Mouse (Mus musculus): ENCODE data around the gene Olfr1418. TPM values are rescaled to one million over a fixed set of nuclear protein-coding genes. Genes with fewer than 3 reads are reported as not detected.

Olfr1418 gene
- total RNA-seq, 2 experiments from 2014 or later, result not detected

GRCm38 (mm10) chr19:11811688-11812365 lies 49.0 kb downstream of the Olfr1418 start:
- ATAC-seq (replicated peaks; ENCODE audit: poor library complexity, severe bottlenecking), result peak; percentile 20

- ATAC-seq (replicated peaks; ENCODE audit: poor library complexity, severe bottlenecking), result no peak
Measured at GRCm38 (mm10) chr19:11810856-11811255, 50.0 kb downstream of the Olfr1418 start.

DNA sequence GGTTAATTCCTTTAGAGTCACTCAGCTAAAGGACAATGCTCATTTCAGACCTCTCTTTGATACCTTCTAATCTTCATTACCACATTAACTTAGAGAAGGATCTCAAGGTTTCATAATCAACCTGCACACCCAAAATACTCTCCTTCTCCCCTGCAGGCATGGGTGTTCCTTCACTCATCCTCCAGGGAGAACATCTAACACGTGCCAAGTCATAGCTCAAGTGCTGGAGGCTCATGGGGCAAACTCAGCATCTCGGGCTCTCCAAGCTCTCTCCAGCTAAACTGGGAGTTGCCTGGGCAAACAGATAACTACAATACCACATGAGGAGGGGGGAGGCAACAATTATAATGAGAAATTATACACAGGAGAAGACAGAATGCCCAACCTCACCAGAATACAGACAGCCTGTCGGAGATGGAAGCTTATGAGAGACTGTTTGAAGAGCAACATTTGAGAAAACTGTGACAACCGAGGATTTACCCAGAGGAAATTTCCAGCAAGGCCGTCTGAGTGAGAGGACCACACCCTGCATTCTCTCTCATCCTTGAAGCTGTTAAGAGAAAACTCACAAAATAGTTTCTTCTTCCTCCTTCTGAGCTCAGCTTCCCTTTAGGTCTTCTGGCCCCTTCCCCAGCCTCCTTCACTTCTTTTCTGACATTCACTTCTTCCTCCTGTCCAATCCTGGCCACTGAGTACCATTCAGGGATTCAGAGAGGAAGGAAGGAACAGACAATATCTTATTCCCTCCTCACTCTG lies 50.7 kb downstream of the Olfr1418 start:
- ATAC-seq (replicated peaks; ENCODE audit: poor library complexity, severe bottlenecking), result no peak

DNA sequence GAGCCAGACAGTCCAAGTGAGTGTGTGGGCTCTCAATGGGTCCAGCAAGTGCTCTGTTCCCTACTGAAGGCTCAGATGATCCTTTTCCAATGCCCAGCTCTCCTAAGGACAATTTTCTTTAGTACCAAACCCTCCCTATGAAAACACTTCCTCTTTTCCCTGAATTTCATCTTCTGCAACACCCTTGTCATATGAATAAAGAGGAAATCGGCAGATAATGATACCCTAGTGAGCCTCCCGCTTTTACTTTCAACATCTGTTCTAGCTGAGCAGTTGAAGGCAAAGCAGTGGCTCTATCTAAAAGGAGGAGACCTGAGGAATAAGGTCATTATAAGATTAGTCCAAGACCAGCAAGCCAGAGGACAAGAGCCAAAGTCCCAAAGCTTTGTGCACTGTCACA lies 52.4 kb downstream of the Olfr1418 start:
- peak; percentile 36 for ATAC-seq (replicated peaks; ENCODE audit: poor library complexity, severe bottlenecking)

DNA sequence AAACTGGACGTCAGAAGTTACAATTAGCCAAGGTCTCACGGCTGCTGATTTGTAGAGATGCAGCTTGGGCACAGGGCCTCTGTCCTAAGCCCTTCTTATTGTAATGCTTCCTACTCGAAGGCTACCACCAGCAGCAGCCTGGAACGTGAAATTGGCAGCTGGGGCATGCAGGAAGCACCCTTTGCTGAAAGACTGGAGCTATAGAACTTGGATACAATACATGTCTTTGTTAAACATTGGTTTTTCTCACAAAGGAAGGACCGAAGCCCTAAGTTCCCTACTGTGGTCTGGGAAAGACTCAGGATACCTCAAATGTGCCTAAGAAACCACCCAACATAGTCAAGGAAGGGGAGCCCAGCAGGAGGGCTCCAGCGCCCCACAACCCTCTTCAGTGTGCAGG lies 53.0 kb downstream of the Olfr1418 start:
- ATAC-seq (replicated peaks; ENCODE audit: poor library complexity, severe bottlenecking), result no peak

GRCm38 (mm10) chr19:11807251-11807650 lies 53.6 kb downstream of the Olfr1418 start:
- peak; percentile 74 for ATAC-seq (replicated peaks; ENCODE audit: poor library complexity, severe bottlenecking)

DNA sequence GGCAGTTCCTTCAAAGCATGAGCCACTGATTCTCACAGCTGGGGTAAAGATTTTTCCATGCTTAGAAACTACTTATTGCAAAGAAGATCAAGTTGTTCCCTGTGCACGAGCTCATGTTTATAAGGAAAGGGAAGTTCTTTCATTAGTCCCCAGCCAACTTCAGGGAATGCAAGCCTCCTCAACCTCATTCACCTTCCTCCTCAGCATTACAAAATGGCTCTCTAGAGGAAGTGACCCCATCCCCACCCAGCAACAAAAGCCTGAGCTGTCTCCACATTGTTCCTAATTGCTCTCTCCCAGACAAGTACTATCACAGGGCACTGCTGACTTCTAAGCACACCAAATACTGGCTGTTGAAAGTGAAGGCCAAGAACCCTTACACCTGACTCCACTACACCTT lies 56.4 kb downstream of the Olfr1418 start:
- peak; percentile 61 for ATAC-seq (replicated peaks; ENCODE audit: poor library complexity, severe bottlenecking)

Other genes with a start within 250 kb of the Olfr1418 start
- gene Ms4a2, start 237.3 kb downstream of the Olfr1418 start, total RNA-seq (2014; fragmentation: Nextera tagmentation), result 21.5 and 44.3 TPM in 2 replicates
- 35.0 and 40.7 TPM in 2 replicates for gene Ms4a2, start 237.3 kb downstream of the Olfr1418 start, total RNA-seq (2017)
- gene Ms4a3, start 220.2 kb downstream of the Olfr1418 start, total RNA-seq (2014; fragmentation: Nextera tagmentation), result 1,080 and 1,135 TPM in 2 replicates
- gene Ms4a3, start 220.2 kb downstream of the Olfr1418 start, total RNA-seq (2017), result 1,013 and 1,248 TPM in 2 replicates
- gene Oosp2, start 200.5 kb downstream of the Olfr1418 start, total RNA-seq (2014; fragmentation: Nextera tagmentation), result 5.0 TPM in 1 of 2 replicates, not detected in the other
- 1.3 TPM in 1 of 2 replicates, not detected in the other for gene Oosp2, start 200.5 kb downstream of the Olfr1418 start, total RNA-seq (2017)
- 4.7 and 15.8 TPM in 2 replicates for gene Oosp1, start 169.9 kb downstream of the Olfr1418 start, total RNA-seq (2014; fragmentation: Nextera tagmentation)
- gene Oosp1, start 169.9 kb downstream of the Olfr1418 start, total RNA-seq (2017), result 5.1 and 11.9 TPM in 2 replicates
- not detected in 2 replicates for gene Oosp3, start 164.0 kb downstream of the Olfr1418 start, total RNA-seq (2014; fragmentation: Nextera tagmentation)
- not detected in 2 replicates for gene Oosp3, start 164.0 kb downstream of the Olfr1418 start, total RNA-seq (2017)
- gene Gif, start 113.5 kb downstream of the Olfr1418 start, total RNA-seq (2014; fragmentation: Nextera tagmentation), result not detected in 2 replicates
- gene Gif, start 113.5 kb downstream of the Olfr1418 start, total RNA-seq (2017), result not detected in 2 replicates
- gene Mrpl16, start 90.7 kb downstream of the Olfr1418 start, total RNA-seq (2014; fragmentation: Nextera tagmentation), result 76.7 and 90.4 TPM in 2 replicates
- 103 and 113 TPM in 2 replicates for gene Mrpl16, start 90.7 kb downstream of the Olfr1418 start, total RNA-seq (2017)
- gene Stx3, start 41.7 kb downstream of the Olfr1418 start, total RNA-seq (2014; fragmentation: Nextera tagmentation), result 11.3 and 12.2 TPM in 2 replicates
- 7.9 and 12.1 TPM in 2 replicates for gene Stx3, start 41.7 kb downstream of the Olfr1418 start, total RNA-seq (2017)
- gene Olfr1417, start 21.8 kb downstream of the Olfr1418 start, total RNA-seq (2014; fragmentation: Nextera tagmentation), result not detected in 2 replicates
- gene Olfr1417, start 21.8 kb downstream of the Olfr1418 start, total RNA-seq (2017), result not detected in 2 replicates
- gene Olfr1419, start 14.0 kb upstream of the Olfr1418 start, total RNA-seq (2014; fragmentation: Nextera tagmentation), result not detected in 2 replicates
- not detected in 2 replicates for gene Olfr1419, start 14.0 kb upstream of the Olfr1418 start, total RNA-seq (2017)
- gene Olfr1420, start 25.5 kb upstream of the Olfr1418 start, total RNA-seq (2014; fragmentation: Nextera tagmentation), result not detected in 2 replicates
- gene Olfr1420, start 25.5 kb upstream of the Olfr1418 start, total RNA-seq (2017), result not detected in 2 replicates
- gene Patl1, start 51.3 kb upstream of the Olfr1418 start, total RNA-seq (2014; fragmentation: Nextera tagmentation), result 33.2 and 43.7 TPM in 2 replicates
- 12.6 and 12.8 TPM in 2 replicates for gene Patl1, start 51.3 kb upstream of the Olfr1418 start, total RNA-seq (2017)
- gene Osbp, start 104.9 kb upstream of the Olfr1418 start, total RNA-seq (2014; fragmentation: Nextera tagmentation), result 39.1 and 46.5 TPM in 2 replicates
- gene Osbp, start 104.9 kb upstream of the Olfr1418 start, total RNA-seq (2017), result 35.2 and 42.3 TPM in 2 replicates
- gene Olfr1423, start 180.3 kb upstream of the Olfr1418 start, total RNA-seq (2014; fragmentation: Nextera tagmentation), result not detected in 2 replicates
- not detected in 2 replicates for gene Olfr1423, start 180.3 kb upstream of the Olfr1418 start, total RNA-seq (2017)
- not detected in 2 replicates for gene Olfr1424, start 201.6 kb upstream of the Olfr1418 start, total RNA-seq (2014; fragmentation: Nextera tagmentation)
- gene Olfr1424, start 201.6 kb upstream of the Olfr1418 start, total RNA-seq (2017), result not detected in 2 replicates
- not detected in 2 replicates for gene Olfr1425, start 216.7 kb upstream of the Olfr1418 start, total RNA-seq (2014; fragmentation: Nextera tagmentation)
- not detected in 2 replicates for gene Olfr1425, start 216.7 kb upstream of the Olfr1418 start, total RNA-seq (2017)
- gene Olfr1426, start 230.9 kb upstream of the Olfr1418 start, total RNA-seq (2014; fragmentation: Nextera tagmentation), result not detected in 2 replicates
- gene Olfr1426, start 230.9 kb upstream of the Olfr1418 start, total RNA-seq (2017), result not detected in 2 replicates
- not detected in 2 replicates for gene Olfr1427, start 242.3 kb upstream of the Olfr1418 start, total RNA-seq (2014; fragmentation: Nextera tagmentation)
- gene Olfr1427, start 242.3 kb upstream of the Olfr1418 start, total RNA-seq (2017), result not detected in 2 replicates